Mouse (Mus musculus) left cerebral cortex, adult 8-10 months (tissue): ENCODE results near the gene Hoxb2. TPM values are rescaled to one million over a fixed set of nuclear protein-coding genes. Genes with fewer than 3 reads are reported as not detected.

ENCODE experiments used
- DNase-seq, 2 experiments: peaks; one replicate each; pipeline ENCODE4 v3.0.0; 2022; ENCODE audit warnings: low spot score in 2 of 2
- microRNA-seq, 2 experiments: library from miRNA; unstranded; fragments of <30 nt; microRNA quantifications; one replicate each; pipeline ENCODE4 v1.2.0; 2022
- total RNA-seq, 4 experiments: library from RNA; stranded (reverse); gene quantifications; 2 replicates each; pipeline ENCODE4 v1.2.4; 2022

Gene Hoxb2
- total RNA-seq, 4 experiments from 2014 or later: not detected

GRCm38 (mm10) chr11:96397806-96398335, 47.5 kb downstream of the Hoxb2 start:
- DNase-seq: no peak

- DNase-seq: no peak
Measured at GRCm38 (mm10) chr11:96399923-96400322, 49.6 kb downstream of the Hoxb2 start.

Small RNA genes lying within 50 kb of the gene (microRNA-seq; reads per million reads assigned to microRNA genes)
- gene Mir10a: 76.5 to 135 reads per million in 2 experiments

Other genes starting within 250 kb of the Hoxb2 start
- not detected for gene Calcoco2, start 238.6 kb upstream of the Hoxb2 start, total RNA-seq
- gene Ttll6, start 216.7 kb upstream of the Hoxb2 start, total RNA-seq: under 1 TPM in 3 of 4 experiments, not detected in 1; 0.23 to 0.36 (median 0.30) TPM
- gene Hoxb13, start 156.2 kb upstream of the Hoxb2 start, total RNA-seq: not detected
- gene Hoxb9, start 79.1 kb upstream of the Hoxb2 start, total RNA-seq: under 1 TPM in 1 of 4 experiments, not detected in 3; 0.16 TPM
- not detected for gene Hoxb8, start 68.6 kb upstream of the Hoxb2 start, total RNA-seq
- gene Hoxb7, start 63.9 kb upstream of the Hoxb2 start, total RNA-seq: not detected
- not detected for gene Hoxb6, start 58.0 kb upstream of the Hoxb2 start, total RNA-seq
- not detected for gene Hoxb5, start 47.2 kb upstream of the Hoxb2 start, total RNA-seq
- under 1 TPM in 1 of 4 experiments, not detected in 3; 0.11 TPM for gene Hoxb4, start 32.3 kb upstream of the Hoxb2 start, total RNA-seq
- gene Hoxb3, start 27.2 kb upstream of the Hoxb2 start, total RNA-seq: not detected
- not detected for gene Hoxb1, start 15.2 kb downstream of the Hoxb2 start, total RNA-seq
- gene Skap1, start 114.1 kb downstream of the Hoxb2 start, total RNA-seq: 1 to 10 TPM; 2.2 to 2.5 (median 2.3) TPM